Mouse (Mus musculus) heart, embryonic 10.5 days (tissue): Measurements from ENCODE around the gene Cry1. TPM values are rescaled to one million over a fixed set of nuclear protein-coding genes. Genes with fewer than 3 reads are reported as not detected.
A peak's percentile ranks its signal among the peaks of the same experiment; 100 is the strongest.

ENCODE experiments used
- DNase-seq: peaks from one replicate; pipeline ENCODE4 v3.0.0-alpha.2; 2017; ENCODE audit warnings: low spot score
- H3K27ac ChIP-seq: fragments of 300-500 bp; sonication (generic); 2 replicates; pipeline ENCODE4 v1.5.1; 2016; ENCODE audit warnings: mild to moderate bottlenecking
- H3K27me3 ChIP-seq: fragments of 300-500 bp; sonication (generic); 2 replicates; pipeline ENCODE4 v1.6.1; 2016; ENCODE audit warnings: mild to moderate bottlenecking; ENCODE audit not compliant: poor library complexity, insufficient read depth, severe bottlenecking
- H3K36me3 ChIP-seq: fragments of 300-500 bp; sonication (generic); 2 replicates; pipeline ENCODE4 v1.6.1; 2016; ENCODE audit warnings: mild to moderate bottlenecking, moderate library complexity
- H3K4me1 ChIP-seq: fragments of 300-500 bp; sonication (generic); 2 replicates; pipeline ENCODE4 v1.6.1; 2016; ENCODE audit warnings: mild to moderate bottlenecking
- H3K4me3 ChIP-seq: fragments of 300-500 bp; sonication (generic); 2 replicates; pipeline ENCODE4 v1.5.1; 2016; ENCODE audit warnings: mild to moderate bottlenecking, moderate library complexity
- H3K9me3 ChIP-seq: fragments of 300-500 bp; sonication (generic); 2 replicates; pipeline ENCODE4 v1.6.1; 2016; ENCODE audit warnings: mild to moderate bottlenecking, moderate library complexity
- WGBS: fragments of 180-500 bp; shearing (Covaris S2); methylation state at CpG from one replicate; pipeline ENCODE4 v1.1.7; 2016; 5-methylcytosine and 5-hydroxymethylcytosine counted together
- polyA plus RNA-seq: library from polyadenylated mRNA; unstranded; fragments of >200 nt; fragmentation: Nextera tagmentation; extraction: Ambion mirVana; gene quantifications from 2 replicates; pipeline ENCODE4 v1.2.1, GENCODE M21; 2016

The Cry1 gene
- polyA plus RNA-seq, 1 experiment from 2014 or later, result 21.1 TPM

- no peak for DNase-seq
- Histone ChIP-seq H3K36me3 (peaks cover 33% of the 10 kb centered on the region), H3K27ac (no peak overlapping the region), H3K4me3 (no peak overlapping the region), H3K9me3 (no peaks in the 10 kb centered on the region), H3K4me1 (no peaks in the 10 kb centered on the region), H3K27me3 (no peaks in the 10 kb centered on the region)
- WGBS, result 86% methylated on average over 14 of the region's 14 CpGs
Measured at GRCm38 (mm10) chr10:85146282-85146681, 38.6 kb downstream of the Cry1 start.

GRCm38 (mm10) chr10:85141465-85141864 lies 43.4 kb downstream of the Cry1 start:
- no peak for DNase-seq
- H3K27ac ChIP-seq, result no peak overlapping the region
- H3K4me3 ChIP-seq, result no peak overlapping the region
- 73% methylated on average over 9 of the region's 9 CpGs for WGBS
- no peaks in the 10 kb centered on the region for H3K27me3 ChIP-seq
- no peaks in the 10 kb centered on the region for H3K4me1 ChIP-seq
- no peaks in the 10 kb centered on the region for H3K9me3 ChIP-seq
- peaks cover 26% of the 10 kb centered on the region for H3K36me3 ChIP-seq

- DNase-seq, result no peak
- WGBS, result 87% methylated on average over 6 of the region's 6 CpGs
- Histone ChIP-seq H3K9me3 (no peaks in the 10 kb centered on the region), H3K27me3 (no peaks in the 10 kb centered on the region), H3K27ac (no peak overlapping the region), H3K4me3 (no peak overlapping the region), H3K36me3 (peaks cover 2% of the 10 kb centered on the region; the same call in 1 of the 2 replicates), H3K4me1 (no peaks in the 10 kb centered on the region)
Measured at GRCm38 (mm10) chr10:85136573-85136972, 48.3 kb downstream of the Cry1 start.

GRCm38 (mm10) chr10:85128453-85128852 lies 56.4 kb downstream of the Cry1 start:
- no peaks in the 10 kb centered on the region for H3K27me3 ChIP-seq
- peaks cover 10% of the 10 kb centered on the region; the same call in 1 of the 2 replicates for H3K36me3 ChIP-seq
- peak overlapping the region; percentile 76 for H3K4me3 ChIP-seq
- WGBS, result 22% methylated on average over 7 of the region's 7 CpGs
- DNase-seq, result no peak
- H3K9me3 ChIP-seq, result no peaks in the 10 kb centered on the region
- H3K27ac ChIP-seq, result peak overlapping the region; percentile 85; the same call in 1 of the 2 replicates
- peaks cover 11% of the 10 kb centered on the region for H3K4me1 ChIP-seq

GRCm38 (mm10) chr10:85127395-85128287 lies 57.2 kb downstream of the Cry1 start, which contains the start of gene Mterf2:
Mterf2 (minus strand) TSS chr10:85128027.
- 8% methylated on average over 20 of the region's 20 CpGs for WGBS
- no peaks in the 10 kb centered on the region for H3K27me3 ChIP-seq
- H3K36me3 ChIP-seq, result peaks cover 11% of the 10 kb centered on the region; the same call in 1 of the 2 replicates
- no peaks in the 10 kb centered on the region for H3K9me3 ChIP-seq
- DNase-seq, result peak; percentile 98
- H3K4me1 ChIP-seq, result peaks cover 11% of the 10 kb centered on the region
- peak within 1 kb of the TSS; percentile 76 for H3K4me3 ChIP-seq
- H3K27ac ChIP-seq, result peak within 1 kb of the TSS; percentile 85

- H3K4me3 ChIP-seq, result no peak overlapping the region
- H3K27ac ChIP-seq, result no peak overlapping the region
- H3K9me3 ChIP-seq, result no peaks in the 10 kb centered on the region
- DNase-seq, result no peak
- H3K27me3 ChIP-seq, result no peaks in the 10 kb centered on the region
- H3K4me1 ChIP-seq, result peaks cover 11% of the 10 kb centered on the region
- peaks cover 28% of the 10 kb centered on the region for H3K36me3 ChIP-seq
- 81% methylated on average over 13 of the region's 13 CpGs for WGBS
Measured at GRCm38 (mm10) chr10:85125184-85125583, 59.7 kb downstream of the Cry1 start.

GRCm38 (mm10) chr10:85114409-85114808 lies 70.5 kb downstream of the Cry1 start:
- 61% methylated on average over 4 of the region's 4 CpGs for WGBS
- H3K36me3 ChIP-seq, result peaks cover 45% of the 10 kb centered on the region

GRCm38 (mm10) chr10:85103085-85103885 lies 81.6 kb downstream of the Cry1 start:
- under 1% methylated on average over 34 of the region's 34 CpGs for whole genome bisulfite sequencing
- Histone ChIP-seq H3K4me3 (peak overlapping the region; percentile 99), H3K9me3 (no peaks in the 10 kb centered on the region), H3K36me3 (no peaks in the 10 kb centered on the region), H3K4me1 (peaks cover 9% of the 10 kb centered on the region), H3K27me3 (no peaks in the 10 kb centered on the region), H3K27ac (peak overlapping the region; percentile 97)
- DNase-seq, result peak; percentile 85

More at GRCm38 (mm10) chr10:85114409-85114808, 70.5 kb downstream of the Cry1 start:
- no peaks in the 10 kb centered on the region for H3K27me3 ChIP-seq
- H3K27ac ChIP-seq, result no peak overlapping the region
- H3K4me1 ChIP-seq, result peaks cover 6% of the 10 kb centered on the region; the same call in 1 of the 2 replicates
- no peak for DNase-seq
- no peaks in the 10 kb centered on the region for H3K9me3 ChIP-seq
- no peak overlapping the region for H3K4me3 ChIP-seq

- DNase-seq, result peak; percentile 96
- Histone ChIP-seq H3K27ac (peak within 1 kb of the TSS; percentile 97), H3K4me1 (peaks cover 9% of the 10 kb centered on the region), H3K27me3 (no peaks in the 10 kb centered on the region), H3K9me3 (no peaks in the 10 kb centered on the region), H3K36me3 (no peaks in the 10 kb centered on the region), H3K4me3 (peak within 1 kb of the TSS; percentile 99)
- WGBS, result under 1% methylated on average over 89 of the region's 96 CpGs
Measured at GRCm38 (mm10) chr10:85102247-85103084, 82.4 kb downstream of the Cry1 start, which contains the start of the genes Fhl4 and Tmem263. Fhl4 (minus strand) TSS chr10:85102495. Tmem263 (plus strand) TSS chr10:85102627.

GRCm38 (mm10) chr10:85101841-85102240 lies 83.0 kb downstream of the Cry1 start:
- Histone ChIP-seq H3K9me3 (no peaks in the 10 kb centered on the region), H3K27me3 (no peaks in the 10 kb centered on the region), H3K4me1 (peaks cover 9% of the 10 kb centered on the region), H3K4me3 (peak overlapping the region; percentile 99), H3K36me3 (no peaks in the 10 kb centered on the region), H3K27ac (peak overlapping the region; percentile 97)
- WGBS, result under 1% methylated on average over 10 of the region's 10 CpGs
- no peak for DNase-seq
